Mouse (Mus musculus) neural tube, embryonic 14.5 days (tissue): ENCODE results near the gene Atp1a2. TPM values are rescaled to one million over a fixed set of nuclear protein-coding genes. Genes with fewer than 3 reads are reported as not detected.

Experiments used
- ATAC-seq: fragments of 200-750 bp; cut with Nextera tagmentation; 2 replicates; pipeline ENCODE4 v1.8.0; 2017; ENCODE audit warnings: low read depth, mild to moderate bottlenecking, moderate TSS enrichment, moderate library complexity
- H3K27ac ChIP-seq: fragments of 300-500 bp; sonication (generic); 2 replicates; pipeline ENCODE4 v1.5.1; 2014; ENCODE audit warnings: low read depth, mild to moderate bottlenecking, control low read depth, low read length, moderate library complexity, mixed read lengths
- H3K27me3 ChIP-seq: fragments of 300-500 bp; sonication (generic); 2 replicates; pipeline ENCODE4 v1.6.1; 2014; ENCODE audit warnings: low read length; ENCODE audit not compliant: control insufficient read depth, insufficient read depth
- H3K36me3 ChIP-seq: fragments of 300-500 bp; sonication (generic); 2 replicates; pipeline ENCODE4 v1.6.1; 2014; ENCODE audit warnings: low read length, mixed read lengths; ENCODE audit not compliant: control insufficient read depth, insufficient read depth
- H3K4me1 ChIP-seq: fragments of 300-500 bp; sonication (generic); 2 replicates; pipeline ENCODE4 v1.6.1; 2014; ENCODE audit warnings: low read length; ENCODE audit not compliant: control insufficient read depth, insufficient read depth
- H3K4me2 ChIP-seq: fragments of 300-500 bp; sonication (generic); 2 replicates; pipeline ENCODE4 v1.6.1; 2014; ENCODE audit warnings: mild to moderate bottlenecking, low read depth, low read length, control low read depth
- H3K4me3 ChIP-seq: fragments of 300-500 bp; sonication (generic); 2 replicates; pipeline ENCODE4 v1.5.1; 2014; ENCODE audit warnings: low read depth, low read length, control low read depth, mixed read lengths
- H3K9ac ChIP-seq: fragments of 300-500 bp; sonication (generic); replicated peaks from 2 replicates; pipeline ENCODE4 v1.6.1; 2014; ENCODE audit warnings: low read depth, mild to moderate bottlenecking, control low read depth, low read length, mixed read lengths
- H3K9me3 ChIP-seq: fragments of 300-500 bp; sonication (generic); 2 replicates; pipeline ENCODE4 v1.6.1; 2016; ENCODE audit warnings: low read length; ENCODE audit not compliant: control insufficient read depth
- WGBS: fragments of 180-500 bp; shearing (Covaris S2); extraction: QIAGEN DNeasy Blood & Tissue Kit; methylation state at CpG from one replicate; pipeline ENCODE4 v1.1.7; 2014; 5-methylcytosine and 5-hydroxymethylcytosine counted together
- polyA plus RNA-seq: library from polyadenylated mRNA; unstranded; fragments of >200 nt; fragmentation: Nextera tagmentation; extraction: Ambion mirVana; gene quantifications from 2 replicates; pipeline ENCODE4 v1.2.1, GENCODE M21; 2014

Gene Atp1a2
- polyA plus RNA-seq, 1 experiment from 2014 or later, result 23.6 TPM

DNA sequence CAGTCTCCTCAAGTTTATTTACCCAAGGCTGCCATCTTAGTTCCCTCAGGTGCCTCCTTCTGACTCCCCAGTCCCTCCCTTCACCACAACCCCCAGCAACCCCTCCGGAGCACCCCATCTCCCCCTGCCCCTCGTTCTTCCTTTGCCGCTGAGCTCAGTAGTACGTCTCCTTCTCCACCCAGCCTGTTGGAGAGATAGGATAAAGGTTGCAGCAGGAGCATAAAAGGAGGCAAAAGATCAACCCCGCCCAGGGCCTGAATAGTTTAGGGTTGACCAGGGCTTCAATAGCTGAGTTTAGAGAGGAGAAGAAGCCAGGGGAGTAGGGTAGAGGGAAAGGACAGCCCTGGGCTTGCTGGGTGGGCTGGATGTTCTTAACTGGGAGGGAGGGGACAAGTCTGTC, 23.3 kb downstream of the Atp1a2 start:
- WGBS, result 70% methylated on average over 5 of the region's 5 CpGs
- H3K4me3 ChIP-seq, result no peak overlapping the region
- H3K9me3 ChIP-seq, result no peaks in the 10 kb centered on the region
- no peak for ATAC-seq
- no peaks in the 10 kb centered on the region for H3K27me3 ChIP-seq
- H3K4me1 ChIP-seq, result 0 out of 2 replicates have a peak, but pooled peaks cover 3% of the 10 kb centered on the region
- no peak overlapping the region for H3K4me2 ChIP-seq
- no peaks in the 10 kb centered on the region for H3K36me3 ChIP-seq
- no peak overlapping the region for H3K27ac ChIP-seq
- no peak overlapping the region for H3K9ac ChIP-seq

DNA sequence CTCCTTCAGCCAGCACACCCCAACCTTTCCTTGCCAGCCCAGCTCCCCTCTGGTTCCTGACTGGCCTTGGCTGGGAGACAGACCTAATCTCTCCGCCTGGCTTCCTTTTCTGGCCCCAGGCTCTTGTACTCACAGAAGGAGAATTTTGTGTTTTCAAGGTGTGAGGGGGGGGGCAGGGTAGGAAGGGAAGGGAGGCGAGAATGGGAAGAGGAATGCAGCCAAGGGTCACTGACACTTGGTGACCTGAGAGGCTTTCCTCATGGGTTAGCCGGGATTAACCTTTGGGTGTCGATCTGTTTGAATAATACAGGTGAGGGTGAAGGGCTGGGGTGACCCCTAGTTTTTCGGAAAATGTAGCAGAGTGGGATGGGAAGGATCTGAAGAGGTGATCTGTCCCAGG, 23.7 kb downstream of the Atp1a2 start:
- no peak overlapping the region for H3K9ac ChIP-seq
- 71% methylated on average over 5 of the region's 5 CpGs for WGBS
- no peak overlapping the region for H3K27ac ChIP-seq
- no peak for ATAC-seq
- no peak overlapping the region for H3K4me2 ChIP-seq
- H3K4me3 ChIP-seq, result no peak overlapping the region
- H3K36me3 ChIP-seq, result no peaks in the 10 kb centered on the region
- H3K9me3 ChIP-seq, result no peaks in the 10 kb centered on the region
- H3K27me3 ChIP-seq, result no peaks in the 10 kb centered on the region
- H3K4me1 ChIP-seq, result 0 out of 2 replicates have a peak, but pooled peaks cover 3% of the 10 kb centered on the region

DNA sequence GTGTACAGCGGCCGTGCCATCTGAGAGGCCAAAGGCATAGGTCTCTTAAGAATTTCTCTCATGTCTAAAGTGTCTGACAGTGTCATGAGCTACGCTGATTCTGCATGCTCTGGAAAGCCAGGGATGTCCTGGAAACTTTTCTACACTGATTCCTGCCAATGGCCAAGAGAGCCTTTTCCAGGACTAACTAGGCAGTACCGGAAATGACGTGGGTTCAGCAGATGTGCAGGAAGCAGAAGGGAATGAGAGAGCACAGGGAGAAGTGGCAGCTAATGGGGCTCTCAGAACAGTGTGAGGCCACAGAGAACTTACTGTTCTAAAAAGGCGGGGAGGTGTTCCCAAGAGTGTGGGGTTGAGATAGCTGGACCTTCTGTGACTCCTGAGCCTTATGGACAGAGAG, 24.5 kb downstream of the Atp1a2 start:
- WGBS, result 90% methylated on average over 6 of the region's 6 CpGs
- H3K4me1 ChIP-seq, result 0 out of 2 replicates have a peak, but pooled peaks cover 3% of the 10 kb centered on the region
- no peak overlapping the region for H3K9ac ChIP-seq
- H3K27me3 ChIP-seq, result no peaks in the 10 kb centered on the region
- H3K36me3 ChIP-seq, result no peaks in the 10 kb centered on the region
- H3K9me3 ChIP-seq, result no peaks in the 10 kb centered on the region
- no peak overlapping the region for H3K4me3 ChIP-seq
- ATAC-seq, result no peak
- H3K4me2 ChIP-seq, result no peak overlapping the region
- H3K27ac ChIP-seq, result no peak overlapping the region

DNA sequence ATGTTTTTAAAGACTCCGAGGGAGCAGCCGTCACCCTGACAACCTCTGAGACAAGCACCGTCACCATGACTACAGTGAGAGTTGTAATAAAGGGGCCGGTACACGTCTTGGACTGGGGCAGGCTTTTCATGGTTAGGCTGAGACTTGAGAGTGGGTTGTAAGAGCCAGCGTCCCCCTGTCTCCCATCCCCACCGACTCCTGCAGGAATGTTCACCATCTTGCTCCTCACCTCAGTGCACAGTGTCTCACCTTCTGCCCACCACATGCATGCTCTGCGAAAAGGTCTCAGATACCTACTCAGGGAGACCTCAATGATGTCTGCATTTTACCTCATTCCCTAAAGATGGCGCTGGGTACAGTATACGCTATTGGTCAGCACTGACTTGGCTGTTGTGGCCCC, 26.1 kb downstream of the Atp1a2 start:
- peak; percentile 89 for ATAC-seq
- Histone ChIP-seq H3K9me3 (no peaks in the 10 kb centered on the region), H3K27ac (no peak overlapping the region), H3K4me2 (no peak overlapping the region), H3K9ac (no peak overlapping the region), H3K4me1 (0 out of 2 replicates have a peak, but pooled peaks cover 3% of the 10 kb centered on the region), H3K36me3 (no peaks in the 10 kb centered on the region), H3K27me3 (no peaks in the 10 kb centered on the region), H3K4me3 (no peak overlapping the region)
- 34% methylated on average over 10 of the region's 10 CpGs for WGBS

DNA sequence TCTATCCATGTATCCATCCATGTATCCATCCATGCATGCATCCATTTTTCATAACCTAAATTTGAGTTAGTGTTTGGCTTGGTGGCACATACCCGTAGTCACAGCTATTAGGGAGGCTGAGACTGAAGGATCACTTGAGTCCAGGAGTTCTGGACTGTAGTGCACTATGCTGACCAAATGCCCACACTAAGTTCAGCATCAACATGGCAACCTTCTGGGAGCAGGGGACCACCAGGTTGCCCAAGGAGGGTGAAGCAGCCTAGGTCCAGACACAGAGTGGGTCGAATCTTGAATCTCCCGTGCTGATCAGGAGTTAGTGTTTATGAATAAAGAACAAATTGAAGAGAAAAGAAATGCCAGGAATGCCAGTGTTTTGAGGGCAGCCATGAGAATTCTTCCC, 26.7 kb downstream of the Atp1a2 start:
- ATAC-seq, result no peak
- 70% methylated on average over 3 of the region's 3 CpGs for WGBS

DNA sequence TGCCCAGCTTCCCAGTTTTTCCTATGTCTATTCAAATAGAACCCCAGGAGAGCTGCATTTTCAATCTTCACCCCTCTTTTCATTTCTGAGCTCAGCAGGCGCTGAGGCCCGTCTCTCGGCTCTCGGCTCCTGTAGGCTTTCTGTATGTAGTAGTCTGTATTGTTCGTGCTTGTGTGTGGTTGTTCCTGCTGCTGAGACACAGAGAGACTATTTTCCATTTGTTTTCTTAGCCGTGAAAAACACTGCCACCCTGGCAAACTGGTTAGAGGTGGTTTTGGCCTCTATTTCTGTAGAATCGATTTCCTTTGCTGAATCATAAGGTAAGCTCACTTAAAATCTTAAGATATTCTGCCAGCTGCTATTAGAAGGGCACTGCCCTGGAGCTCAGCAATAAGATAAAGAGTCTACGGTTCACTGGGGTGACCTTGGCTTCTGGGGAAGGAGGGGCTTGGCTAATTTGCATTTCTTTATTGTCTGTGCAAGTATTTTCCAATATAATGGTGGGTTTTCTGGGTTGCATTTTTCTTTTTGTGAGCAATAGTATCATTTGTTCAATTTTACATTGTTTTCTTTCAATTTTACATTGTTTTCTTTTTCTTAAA, 36.3 kb downstream of the Atp1a2 start, which contains the start of gene Igsf8:
Gene Igsf8 (plus strand): TSS at position 165 of the 602 bp plus-strand sequence.
- Histone ChIP-seq H3K27me3 (no peaks in the 10 kb centered on the region), H3K27ac (peak within 1 kb of the TSS; percentile 16; the same call in 1 of the 2 replicates), H3K36me3 (no peaks in the 10 kb centered on the region), H3K9me3 (0 out of 2 replicates have a peak, but pooled peaks cover 3% of the 10 kb centered on the region), H3K4me2 (no peak within 1 kb of the TSS), H3K4me3 (no peak within 1 kb of the TSS), H3K4me1 (peaks cover 5% of the 10 kb centered on the region; the same call in 1 of the 2 replicates), H3K9ac (no peak within 1 kb of the TSS)
- 15% methylated on average over 8 of the region's 8 CpGs for WGBS
- ATAC-seq, result no peak

More for the DNA sequence above, 26.7 kb downstream of the Atp1a2 start:
- Histone ChIP-seq H3K9me3 (no peaks in the 10 kb centered on the region), H3K4me3 (no peak overlapping the region), H3K4me2 (no peak overlapping the region), H3K9ac (no peak overlapping the region), H3K4me1 (0 out of 2 replicates have a peak, but pooled peaks cover 3% of the 10 kb centered on the region), H3K27ac (no peak overlapping the region), H3K36me3 (no peaks in the 10 kb centered on the region), H3K27me3 (no peaks in the 10 kb centered on the region)

DNA sequence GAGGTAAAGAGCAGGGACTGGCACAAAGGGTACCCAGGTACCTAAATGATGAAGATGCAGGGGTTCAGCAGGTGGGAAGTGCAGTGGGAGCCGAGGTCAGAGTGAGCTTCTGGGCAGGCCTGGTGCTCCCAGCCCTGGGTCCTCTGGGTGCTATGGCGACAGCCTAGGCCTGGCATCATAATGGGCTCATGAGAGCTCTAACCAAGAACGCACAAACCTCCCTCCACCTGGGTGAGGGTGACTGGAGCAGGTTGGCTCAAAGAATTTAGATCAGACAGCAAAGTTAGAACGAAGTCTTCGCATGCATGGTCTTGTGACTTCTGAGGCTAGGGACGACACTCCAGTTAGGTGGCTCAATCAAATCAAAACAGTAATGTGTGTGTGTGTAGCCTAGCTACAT, 39.5 kb downstream of the Atp1a2 start, which contains the start of gene Atp1a4:
Gene Atp1a4 (minus strand): TSS at position 101 of the 400 bp plus-strand sequence.
- Histone ChIP-seq H3K27ac (no peak within 1 kb of the TSS), H3K4me1 (peaks cover 5% of the 10 kb centered on the region; the same call in 1 of the 2 replicates), H3K9me3 (no peaks in the 10 kb centered on the region), H3K9ac (no peak within 1 kb of the TSS), H3K4me3 (no peak within 1 kb of the TSS), H3K4me2 (no peak within 1 kb of the TSS), H3K27me3 (no peaks in the 10 kb centered on the region), H3K36me3 (no peaks in the 10 kb centered on the region)
- ATAC-seq, result no peak
- 88% methylated on average over 6 of the region's 6 CpGs for WGBS

DNA sequence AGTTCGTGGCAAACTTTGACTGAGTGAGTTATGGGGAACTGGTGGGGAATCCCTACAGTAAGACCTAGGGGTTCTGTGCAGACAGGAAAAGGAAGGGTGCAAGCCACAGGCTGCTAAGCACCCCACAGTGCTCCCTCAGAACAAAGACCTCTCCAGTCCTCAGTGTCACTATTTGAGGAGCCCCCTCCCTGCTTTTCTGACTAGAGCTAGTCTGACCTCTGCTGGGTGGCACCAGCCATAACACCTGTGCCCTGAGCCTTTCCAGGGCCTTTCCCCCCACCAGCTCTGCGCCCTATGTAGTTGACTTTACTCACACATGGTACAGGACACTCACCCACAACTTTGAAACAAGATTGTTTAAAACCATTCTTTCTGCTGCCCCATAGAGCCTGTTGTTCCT, 50.2 kb downstream of the Atp1a2 start:
- H3K36me3 ChIP-seq, result no peaks in the 10 kb centered on the region
- no peaks in the 10 kb centered on the region for H3K27me3 ChIP-seq
- H3K9ac ChIP-seq, result no peak overlapping the region
- no peak overlapping the region for H3K27ac ChIP-seq
- no peaks in the 10 kb centered on the region for H3K4me1 ChIP-seq
- WGBS, result 44% methylated on average over 2 of the region's 2 CpGs
- no peak overlapping the region for H3K4me2 ChIP-seq
- no peak overlapping the region for H3K4me3 ChIP-seq
- peak; percentile 46; the same call in 1 of the 2 replicates for ATAC-seq
- no peaks in the 10 kb centered on the region for H3K9me3 ChIP-seq

DNA sequence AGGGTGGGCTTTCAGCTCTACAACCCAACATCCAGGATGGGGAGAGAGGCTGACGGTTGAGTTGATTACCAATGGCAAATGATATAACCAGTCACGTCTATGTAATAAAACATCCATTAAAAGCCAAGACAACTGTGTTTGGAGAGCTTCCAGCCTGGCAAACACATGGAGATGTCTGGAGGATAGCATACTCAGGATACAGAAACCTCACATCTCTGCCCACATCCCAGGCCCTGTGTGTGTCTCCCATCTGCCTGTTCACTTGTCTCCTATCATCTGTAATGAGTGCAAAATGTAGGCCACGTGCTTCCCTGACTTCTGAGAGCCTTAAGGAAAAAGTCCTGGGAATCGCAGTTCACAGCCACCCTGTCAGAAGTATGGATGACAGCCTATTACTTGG, 50.6 kb downstream of the Atp1a2 start:
- 71% methylated on average over 4 of the region's 4 CpGs for WGBS
- H3K4me2 ChIP-seq, result no peak overlapping the region
- no peak for ATAC-seq
- H3K4me1 ChIP-seq, result no peaks in the 10 kb centered on the region
- no peak overlapping the region for H3K4me3 ChIP-seq
- no peak overlapping the region for H3K27ac ChIP-seq
- no peaks in the 10 kb centered on the region for H3K36me3 ChIP-seq
- H3K9me3 ChIP-seq, result no peaks in the 10 kb centered on the region
- H3K9ac ChIP-seq, result no peak overlapping the region
- no peaks in the 10 kb centered on the region for H3K27me3 ChIP-seq
